Mouse (Mus musculus): ENCODE data around the gene Ctsq. TPM values are rescaled to one million over a fixed set of nuclear protein-coding genes. Genes with fewer than 3 reads are reported as not detected.

Ctsq gene
- total RNA-seq (2023) = not detected

GRCm38 (mm10) chr13:61040531-61040930, at the start of gene Ctsq:
TSS of gene Ctsq (minus strand) at chr13:61040631.

GRCm38 (mm10) chr13:61005859-61006258, 34.6 kb downstream of the Ctsq start, which contains the start of gene Ctsj:
TSS of gene Ctsj (minus strand) at chr13:61005959.

Other genes starting within 250 kb of the Ctsq start
- not detected for gene Ctsll3, start 237.8 kb downstream of the Ctsq start, total RNA-seq (2023)
- gene 4930486L24Rik, start 176.2 kb downstream of the Ctsq start, total RNA-seq (2023) = 1 to 10 TPM; 4.9 to 5.2 TPM
- gene Gm49392, start 143.7 kb downstream of the Ctsq start, total RNA-seq (2023) = under 1 TPM in 1 of 2 experiments, not detected in 1; 0.47 TPM
- gene Ctla2b, start 143.2 kb downstream of the Ctsq start, total RNA-seq (2023) = 1 to 10 TPM; 7.8 to 9.0 TPM
- gene Tpbpb, start 135.8 kb downstream of the Ctsq start, total RNA-seq (2023) = not detected
- not detected for gene Gm49393, start 105.0 kb downstream of the Ctsq start, total RNA-seq (2023)
- not detected for gene Gm49391, start 104.1 kb downstream of the Ctsq start, total RNA-seq (2023)
- gene Ctla2a, start 104.0 kb downstream of the Ctsq start, total RNA-seq (2023) = 10 to 100 TPM; 21.8 to 24.4 TPM
- not detected for gene Tpbpa, start 98.6 kb downstream of the Ctsq start, total RNA-seq (2023)
- gene Ctsj, start 34.7 kb downstream of the Ctsq start, total RNA-seq (2023) = not detected
- gene Ctsr, start 123.6 kb upstream of the Ctsq start, total RNA-seq (2023) = not detected
- gene Cts6, start 162.8 kb upstream of the Ctsq start, total RNA-seq (2023) = not detected
- not detected for gene Cts8, start 214.7 kb upstream of the Ctsq start, total RNA-seq (2023)
- gene Gm49398, start 248.2 kb upstream of the Ctsq start, total RNA-seq (2023) = not detected

Data from T-cell, adult 66 days (primary cell).